Comparison of ENCODE assay signal across 24 mouse cellular contexts in genomic region chr2:43403348-43403747, GRCm38 (mm10).
"Had no signal": no experiment of that assay in that cellular context is flagged by ENCODE, and none has a peak within 500 bp of the region (broad histone marks: within the 10 kb centered on the region; RNA-seq: fewer than 3 reads in every experiment).

No protein-coding gene starts in this region.

- H3K4me2 ChIP-seq: heart, embryonic 11.5 days; heart, embryonic 13.5 days; heart, embryonic 15.5 days; hindbrain, embryonic 13.5 days; hindbrain, embryonic 15.5 days; limb, embryonic 13.5 days; limb, embryonic 15.5 days; liver, embryonic 11.5 days; liver, embryonic 13.5 days had no signal

- H3K27ac ChIP-seq: heart, adult 2 months; heart, embryonic 13.5 days; heart, embryonic 15.5 days; hindbrain, embryonic 13.5 days; hindbrain, embryonic 15.5 days; hindbrain, postnatal 0 days; limb, embryonic 13.5 days; limb, embryonic 15.5 days; liver, embryonic 13.5 days had no signal

- DNase-seq: gastrocnemius, postnatal 14 days; gastrocnemius, postnatal 36 days; heart, adult 11 months; heart, adult 2 months; heart, postnatal 14 days; heart, postnatal 36 days; kidney, adult 11 months; kidney, adult 2 months; kidney, adult 9 months; kidney, postnatal 14 days; kidney, postnatal 36 days; layer of hippocampus, adult 9-11 months; layer of hippocampus, postnatal 36 days; left cerebral cortex, postnatal 4 days; liver, embryonic 13.5 days had no signal

- H3K9me3 ChIP-seq: heart, embryonic 13.5 days; heart, embryonic 15.5 days; hindbrain, embryonic 13.5 days; hindbrain, embryonic 15.5 days; limb, embryonic 13.5 days; limb, embryonic 15.5 days; liver, embryonic 13.5 days had no signal

- ATAC-seq: hindbrain, postnatal 0 days had no signal

- H3K4me1 ChIP-seq: heart, embryonic 13.5 days; heart, embryonic 15.5 days; hindbrain, embryonic 13.5 days; hindbrain, embryonic 15.5 days; limb, embryonic 13.5 days; limb, embryonic 15.5 days; liver, embryonic 13.5 days had no signal

- H3K36me3 ChIP-seq: heart, embryonic 13.5 days; heart, embryonic 15.5 days; hindbrain, embryonic 13.5 days; hindbrain, embryonic 15.5 days; limb, embryonic 13.5 days; limb, embryonic 15.5 days; liver, embryonic 13.5 days had no signal

- H3K4me3 ChIP-seq: heart, adult 2 months; heart, embryonic 13.5 days; heart, embryonic 15.5 days; hindbrain, embryonic 13.5 days; hindbrain, embryonic 15.5 days; limb, embryonic 13.5 days; limb, embryonic 15.5 days; liver, embryonic 13.5 days had no signal

- H3K27me3 ChIP-seq: heart, embryonic 13.5 days; heart, embryonic 15.5 days; hindbrain, embryonic 13.5 days; hindbrain, embryonic 15.5 days; limb, embryonic 13.5 days; limb, embryonic 15.5 days; liver, embryonic 13.5 days had no signal

- H3K9ac ChIP-seq: heart, embryonic 13.5 days; heart, embryonic 15.5 days; hindbrain, embryonic 13.5 days; hindbrain, embryonic 15.5 days; limb, embryonic 13.5 days; limb, embryonic 15.5 days; liver, embryonic 13.5 days had no signal
